Mouse (Mus musculus) heart, embryonic 16.5 days (tissue): Measurements from ENCODE around the gene Mxra7. TPM values are rescaled to one million over a fixed set of nuclear protein-coding genes. Genes with fewer than 3 reads are reported as not detected.

Experiments used
- ATAC-seq: fragments of 200-750 bp; cut with Nextera tagmentation; replicated peaks from 2 replicates; pipeline ENCODE4 v1.8.0; 2017; ENCODE audit warnings: moderate number of reproducible peaks; ENCODE audit not compliant: insufficient read depth, low FRiP score; ENCODE audit errors: extremely low read depth
- H3K27ac ChIP-seq: fragments of 300-500 bp; sonication (generic); 2 replicates; pipeline ENCODE4 v1.5.1; 2014; ENCODE audit warnings: mild to moderate bottlenecking, low read length, control low read depth, moderate library complexity
- H3K27me3 ChIP-seq: fragments of 300-500 bp; sonication (generic); 2 replicates; pipeline ENCODE4 v1.6.1; 2014; ENCODE audit warnings: low read length, mixed read lengths; ENCODE audit not compliant: control insufficient read depth, insufficient read depth
- H3K36me3 ChIP-seq: fragments of 300-500 bp; sonication (generic); 2 replicates; pipeline ENCODE4 v1.6.1; 2014; ENCODE audit not compliant: control insufficient read depth, insufficient read depth
- H3K4me1 ChIP-seq: fragments of 300-500 bp; sonication (generic); 2 replicates; pipeline ENCODE4 v1.6.1; 2014; ENCODE audit warnings: low read length, mixed read lengths; ENCODE audit not compliant: control insufficient read depth, insufficient read depth
- H3K4me2 ChIP-seq: fragments of 300-500 bp; sonication (generic); 2 replicates; pipeline ENCODE4 v1.6.1; 2014; ENCODE audit warnings: low read depth, mild to moderate bottlenecking, control low read depth, low read length
- H3K4me3 ChIP-seq: fragments of 300-500 bp; sonication (generic); 2 replicates; pipeline ENCODE4 v1.5.1; 2014; ENCODE audit warnings: mild to moderate bottlenecking, control low read depth, low read length
- H3K9ac ChIP-seq: fragments of 300-500 bp; sonication (generic); 2 replicates; pipeline ENCODE4 v1.6.1; 2014; ENCODE audit warnings: low read length, control low read depth
- H3K9me3 ChIP-seq: fragments of 300-500 bp; sonication (generic); replicated peaks from 2 replicates; pipeline ENCODE4 v1.6.1; 2016; ENCODE audit warnings: low read length; ENCODE audit not compliant: control insufficient read depth
- WGBS: fragments of 180-500 bp; shearing (Covaris S2); extraction: QIAGEN DNeasy Blood & Tissue Kit; methylation state at CpG from one replicate; pipeline ENCODE4 v1.1.7; 2014; 5-methylcytosine and 5-hydroxymethylcytosine counted together
- polyA plus RNA-seq: library from polyadenylated mRNA; unstranded; fragments of >200 nt; fragmentation: Nextera tagmentation; extraction: Ambion mirVana; gene quantifications from 2 replicates; pipeline ENCODE4 v1.2.1, GENCODE M21; 2015

Mxra7 gene
- 14.9 and 17.6 TPM in 2 replicates for polyA plus RNA-seq

DNA sequence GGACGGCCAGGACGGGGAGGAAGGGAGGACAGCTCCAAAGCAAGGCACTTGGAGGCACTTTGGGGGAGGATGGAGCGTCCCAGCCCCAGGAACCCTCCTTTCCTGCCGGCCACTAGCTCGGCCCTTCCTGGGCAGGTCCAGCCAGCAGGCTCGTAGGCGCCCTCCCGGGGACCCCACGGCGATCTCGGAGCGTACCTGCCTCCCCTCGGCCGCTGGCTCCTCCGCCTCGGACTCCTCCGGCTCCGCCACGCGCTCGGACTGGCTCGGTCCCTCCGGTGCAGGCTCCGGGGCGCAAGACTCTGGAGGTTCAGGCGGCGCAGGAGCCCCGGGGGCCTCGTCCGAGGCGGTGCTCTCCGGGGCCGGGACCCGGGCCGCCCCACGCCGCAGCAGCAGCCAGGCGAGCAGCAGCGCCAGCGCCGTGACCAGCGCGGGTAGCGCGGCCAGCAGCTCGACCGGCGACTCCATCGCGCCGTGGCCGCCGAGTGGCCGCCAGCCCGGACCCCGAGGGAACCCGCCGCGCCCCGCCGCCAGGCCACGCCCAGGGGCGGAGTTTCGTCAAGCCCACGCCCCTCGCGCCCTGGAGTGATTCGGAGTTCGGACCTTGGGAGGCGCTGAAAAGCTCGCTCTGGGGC is at the start of gene Mxra7:
Mxra7 (minus strand) TSS at position 513 of the 632 bp plus-strand sequence.
- WGBS: under 1% methylated on average over 71 of the region's 71 CpGs
- peaks cover 10% of the 10 kb centered on the region for H3K4me1 ChIP-seq
- H3K4me2 ChIP-seq: peak within 1 kb of the TSS; percentile 90
- peak within 1 kb of the TSS; percentile 63 for H3K4me3 ChIP-seq
- H3K9me3 ChIP-seq: no peaks in the 10 kb centered on the region
- H3K36me3 ChIP-seq: 0 out of 2 replicates have a peak, but pooled peaks cover 4% of the 10 kb centered on the region
- peak within 1 kb of the TSS; percentile 80 for H3K9ac ChIP-seq
- H3K27ac ChIP-seq: peak within 1 kb of the TSS; percentile 70
- peak; percentile 66 for ATAC-seq
- H3K27me3 ChIP-seq: no peaks in the 10 kb centered on the region

DNA sequence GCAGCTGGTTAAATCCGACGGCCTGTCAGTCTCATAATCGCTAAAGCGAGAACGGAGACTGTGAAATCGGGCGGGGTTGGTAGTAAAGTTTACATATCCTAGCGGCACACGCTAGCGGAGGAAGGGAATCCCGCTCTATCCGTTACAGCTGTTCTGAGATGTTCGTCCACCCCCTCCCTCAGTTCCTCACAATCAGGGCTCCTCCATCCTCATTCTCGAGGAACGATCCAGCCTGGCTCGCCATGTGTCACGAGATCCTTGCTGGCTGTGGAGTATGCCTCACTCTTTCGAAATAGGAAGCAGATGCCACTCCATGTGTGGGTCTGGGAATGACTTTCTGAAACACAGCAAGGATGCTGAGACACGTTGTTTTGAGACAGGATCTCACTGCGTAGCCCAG is 46.1 kb upstream of the Mxra7 start:
- no peak overlapping the region for H3K4me3 ChIP-seq
- H3K4me2 ChIP-seq: no peak overlapping the region
- H3K27ac ChIP-seq: no peak overlapping the region
- H3K36me3 ChIP-seq: peaks cover 32% of the 10 kb centered on the region
- 92% methylated on average over 20 of the region's 20 CpGs for WGBS
- ATAC-seq: no peak
- H3K9ac ChIP-seq: no peak overlapping the region
- H3K4me1 ChIP-seq: no peaks in the 10 kb centered on the region
- no peaks in the 10 kb centered on the region for H3K27me3 ChIP-seq
- no peaks in the 10 kb centered on the region for H3K9me3 ChIP-seq

DNA sequence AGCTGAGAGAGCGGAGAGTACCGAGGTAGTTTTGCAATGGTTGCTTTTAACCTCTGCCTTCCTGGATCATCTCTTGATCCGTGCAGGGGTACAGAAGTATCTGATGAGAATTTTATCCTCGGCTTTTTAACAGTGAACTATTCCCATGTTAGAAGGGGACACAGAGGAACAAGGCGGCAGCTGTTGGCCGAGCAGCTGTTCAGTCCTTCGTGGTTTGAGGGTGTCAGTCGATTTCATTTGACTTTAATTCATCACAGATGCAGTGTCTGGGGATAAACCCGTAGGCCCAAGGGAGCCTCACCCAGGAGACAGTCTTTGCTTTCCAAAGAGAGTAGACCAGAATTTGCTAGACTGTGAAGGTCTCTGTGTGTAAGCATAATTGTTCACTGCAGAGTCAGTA is 43.7 kb upstream of the Mxra7 start:
- H3K27ac ChIP-seq: no peak overlapping the region
- no peak overlapping the region for H3K4me2 ChIP-seq
- H3K9ac ChIP-seq: no peak overlapping the region
- H3K4me1 ChIP-seq: peaks cover 10% of the 10 kb centered on the region
- no peaks in the 10 kb centered on the region for H3K27me3 ChIP-seq
- H3K4me3 ChIP-seq: no peak overlapping the region
- no peaks in the 10 kb centered on the region for H3K9me3 ChIP-seq
- peaks cover 35% of the 10 kb centered on the region for H3K36me3 ChIP-seq
- WGBS: 87% methylated on average over 9 of the region's 9 CpGs
- no peak for ATAC-seq

DNA sequence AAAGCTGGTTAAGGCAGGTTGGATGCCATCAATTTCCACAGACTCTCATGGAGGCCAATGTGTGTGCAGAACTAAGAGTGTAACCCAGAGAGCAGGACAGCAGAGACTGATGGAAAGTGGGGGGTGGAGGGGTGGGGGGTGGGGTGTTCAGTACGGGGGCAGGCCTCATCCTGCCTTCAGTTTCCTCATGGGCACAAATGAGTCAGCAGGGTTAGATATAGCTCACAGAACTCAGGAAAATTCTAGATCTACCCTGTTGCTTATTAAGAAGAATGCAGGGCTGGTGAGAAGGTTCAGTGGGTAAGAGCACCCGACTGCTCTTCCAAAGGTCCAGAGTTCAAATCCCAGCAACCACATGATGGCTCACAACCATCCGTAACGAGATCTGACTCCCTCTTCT is 41.8 kb upstream of the Mxra7 start:
- no peaks in the 10 kb centered on the region for H3K9me3 ChIP-seq
- H3K27ac ChIP-seq: no peak overlapping the region
- ATAC-seq: no peak
- peaks cover 12% of the 10 kb centered on the region for H3K4me1 ChIP-seq
- H3K4me2 ChIP-seq: no peak overlapping the region
- H3K9ac ChIP-seq: no peak overlapping the region
- peaks cover 42% of the 10 kb centered on the region for H3K36me3 ChIP-seq
- no peak overlapping the region for H3K4me3 ChIP-seq
- WGBS: 66% methylated on average over 4 of the region's 4 CpGs
- no peaks in the 10 kb centered on the region for H3K27me3 ChIP-seq

DNA sequence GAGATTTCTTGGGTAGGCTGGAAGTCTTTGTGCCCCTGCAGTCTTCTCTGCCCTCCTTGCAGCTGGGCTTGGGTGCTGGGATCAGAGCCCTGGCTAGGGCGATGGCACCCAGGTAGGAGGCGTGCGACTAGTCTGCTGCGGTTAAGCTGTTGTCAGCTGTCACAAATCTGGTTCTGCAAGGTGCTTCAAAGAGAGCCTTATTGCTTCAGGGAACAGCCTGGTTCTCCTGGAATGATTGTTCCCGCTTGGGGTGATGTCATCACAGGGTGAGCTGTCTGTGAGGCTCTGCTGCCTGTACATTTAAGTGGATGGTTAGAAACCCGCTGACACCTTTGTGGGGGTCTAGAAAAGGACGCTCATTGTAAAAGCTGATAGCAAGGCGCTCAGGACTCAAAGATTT is 41.4 kb upstream of the Mxra7 start:
- WGBS: 58% methylated on average over 8 of the region's 8 CpGs
- Histone ChIP-seq H3K4me2 (no peak overlapping the region), H3K9ac (no peak overlapping the region), H3K36me3 (peaks cover 38% of the 10 kb centered on the region), H3K27ac (no peak overlapping the region), H3K4me1 (peaks cover 16% of the 10 kb centered on the region), H3K4me3 (no peak overlapping the region), H3K27me3 (no peaks in the 10 kb centered on the region), H3K9me3 (no peaks in the 10 kb centered on the region)
- ATAC-seq: no peak

DNA sequence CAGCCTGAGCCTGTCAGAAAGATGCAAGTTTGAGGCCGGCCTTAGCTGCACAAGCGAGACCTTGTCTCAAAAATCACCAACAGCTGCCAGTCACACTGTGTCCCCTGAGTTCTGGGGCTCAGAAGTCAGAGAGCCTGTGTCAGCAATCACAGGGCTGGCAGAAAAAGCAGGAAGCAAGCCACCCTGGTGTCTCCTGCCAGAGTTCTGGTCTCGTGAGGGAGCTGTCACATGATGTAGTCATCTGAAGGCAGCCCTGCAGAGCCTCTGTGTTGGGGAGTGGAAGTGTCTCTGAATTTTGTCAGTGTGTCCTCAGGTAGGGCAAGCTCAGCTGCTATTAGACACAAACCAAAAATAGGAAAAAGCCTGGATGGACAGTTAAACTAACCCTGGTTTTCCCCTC is 40.3 kb upstream of the Mxra7 start:
- Histone ChIP-seq H3K9ac (0 out of 2 replicates have a peak overlapping the region, but pooled peaks have one; percentile 22), H3K36me3 (peaks cover 32% of the 10 kb centered on the region), H3K4me2 (no peak overlapping the region), H3K4me1 (peaks cover 22% of the 10 kb centered on the region), H3K4me3 (no peak overlapping the region), H3K27ac (peak overlapping the region; percentile 68), H3K9me3 (no peaks in the 10 kb centered on the region), H3K27me3 (no peaks in the 10 kb centered on the region)
- WGBS: 42% methylated on average over 3 of the region's 3 CpGs
- peak; percentile 46; the same call in 1 of the 2 replicates for ATAC-seq

DNA sequence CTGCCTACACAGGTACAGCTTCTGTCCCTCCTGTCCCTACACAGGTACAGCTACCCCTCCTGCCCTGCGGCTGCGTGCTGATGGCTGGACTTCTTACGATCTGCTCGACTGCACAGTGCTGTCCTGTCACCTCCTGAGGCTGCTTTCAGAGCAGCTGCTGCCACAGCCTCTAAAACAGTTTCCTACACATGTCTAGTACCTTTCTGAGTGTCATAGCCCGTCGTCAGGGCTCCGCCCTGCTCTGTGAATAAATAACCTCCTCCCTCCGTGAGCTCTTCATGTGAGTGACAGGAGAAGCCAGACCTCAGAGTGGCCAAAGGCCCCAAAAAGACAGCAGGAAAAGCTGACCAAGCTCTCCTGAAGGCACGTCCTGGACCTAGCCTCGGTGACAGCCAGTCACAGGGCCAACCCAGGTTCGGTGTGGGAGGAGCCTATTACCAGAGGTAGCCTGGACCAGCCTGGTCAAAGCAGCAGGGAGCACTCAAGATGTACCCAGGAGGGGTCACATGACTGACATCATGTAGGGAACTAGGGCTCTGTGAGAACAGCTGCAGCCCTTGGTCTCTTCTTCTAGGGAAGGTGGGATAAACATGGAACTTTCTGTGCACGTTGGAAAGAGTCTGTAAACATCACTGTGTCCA is 38.2 kb upstream of the Mxra7 start:
- peaks cover 22% of the 10 kb centered on the region for H3K4me1 ChIP-seq
- H3K9me3 ChIP-seq: no peaks in the 10 kb centered on the region
- H3K9ac ChIP-seq: no peak overlapping the region
- no peak for ATAC-seq
- no peak overlapping the region for H3K4me2 ChIP-seq
- no peak overlapping the region for H3K27ac ChIP-seq
- H3K36me3 ChIP-seq: peaks cover 31% of the 10 kb centered on the region
- no peaks in the 10 kb centered on the region for H3K27me3 ChIP-seq
- H3K4me3 ChIP-seq: no peak overlapping the region
- 71% methylated on average over 12 of the region's 12 CpGs for WGBS

DNA sequence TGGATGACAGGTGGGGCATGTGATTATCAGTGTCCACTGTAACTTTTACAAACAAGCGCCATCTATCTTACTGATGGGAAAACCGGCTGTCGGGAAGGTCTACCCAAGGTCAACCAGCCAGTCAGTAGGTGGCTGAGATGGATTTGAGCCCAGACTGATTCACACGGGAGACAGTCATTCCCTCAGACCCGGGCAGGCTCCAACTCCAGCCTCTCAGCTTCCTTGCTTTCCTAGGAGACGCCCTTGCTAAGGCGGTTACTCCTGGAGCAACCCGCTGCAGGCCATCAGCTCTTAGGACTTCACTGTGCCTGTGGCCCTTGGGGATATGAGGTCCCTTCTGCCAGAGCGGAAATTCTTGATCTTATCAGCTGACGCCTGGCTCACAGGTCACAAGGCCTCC is 36.6 kb upstream of the Mxra7 start:
- no peak overlapping the region for H3K4me3 ChIP-seq
- H3K9ac ChIP-seq: peak overlapping the region; percentile 41
- 0 out of 2 replicates have a peak overlapping the region, but pooled peaks have one; percentile 1 for H3K4me2 ChIP-seq
- H3K27ac ChIP-seq: peak overlapping the region; percentile 85
- no peaks in the 10 kb centered on the region for H3K9me3 ChIP-seq
- 25% methylated on average over 10 of the region's 10 CpGs for WGBS
- ATAC-seq: peak; percentile 55
- peaks cover 22% of the 10 kb centered on the region for H3K4me1 ChIP-seq
- H3K27me3 ChIP-seq: no peaks in the 10 kb centered on the region
- H3K36me3 ChIP-seq: peaks cover 34% of the 10 kb centered on the region

DNA sequence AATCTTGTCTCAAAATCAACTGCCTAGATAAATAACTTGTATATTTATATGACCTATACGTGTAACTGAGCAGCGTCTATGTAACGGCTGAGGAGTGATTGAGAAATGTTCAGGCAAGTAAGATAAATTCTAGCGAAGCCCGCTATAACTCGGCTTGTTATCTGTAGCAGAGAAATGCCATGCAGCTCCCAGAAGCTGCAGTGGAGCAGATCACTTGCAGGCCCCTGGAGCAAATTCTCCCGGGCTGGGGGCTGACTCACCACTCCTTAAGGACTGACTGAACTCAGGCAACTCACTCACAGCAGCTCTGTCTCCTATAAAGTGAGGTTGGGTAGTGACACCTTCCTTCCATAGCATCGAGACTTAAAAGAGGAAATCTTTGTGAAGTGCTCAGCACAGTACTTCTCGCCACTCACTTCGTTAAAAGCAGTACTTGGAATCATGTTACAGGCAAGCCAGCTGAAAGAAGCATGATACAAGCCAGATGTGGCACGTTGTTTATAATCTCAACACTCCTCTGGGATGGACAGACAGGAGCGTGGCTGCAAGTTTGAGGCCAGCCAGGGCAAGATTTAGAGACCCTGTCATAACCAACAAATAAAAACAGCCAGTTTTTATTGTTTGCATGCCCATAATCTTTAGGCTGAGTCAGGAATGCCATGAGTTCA is 29.5 kb upstream of the Mxra7 start:
- 29% methylated on average over 12 of the region's 12 CpGs for WGBS
- H3K36me3 ChIP-seq: peaks cover 21% of the 10 kb centered on the region
- H3K9ac ChIP-seq: 0 out of 2 replicates have a peak overlapping the region, but pooled peaks have one; percentile 17

More for the DNA sequence above, 29.5 kb upstream of the Mxra7 start:
- Histone ChIP-seq H3K4me3 (no peak overlapping the region), H3K27me3 (no peaks in the 10 kb centered on the region), H3K27ac (no peak overlapping the region), H3K4me1 (peaks cover 14% of the 10 kb centered on the region), H3K4me2 (no peak overlapping the region), H3K9me3 (no peaks in the 10 kb centered on the region)
- ATAC-seq: no peak
